Mouse (Mus musculus) lung, adult 2 months (tissue): ENCODE measurements at regions not wholly inside any gene's neighbourhood (a gene's known extent, or its start where the extent isn't known, plus 50 kb on each side); places are given as distances from the start of the nearest gene placed in this dataset.

Source experiments
- CTCF ChIP-seq: fragments of 200-500 bp; IDR thresholded peaks from 2 replicates; pipeline ENCODE4 v1.5.1; 2011; ENCODE audit warnings: mild to moderate bottlenecking, low read length, control low read depth; ENCODE audit not compliant: insufficient read depth
- POLR2A ChIP-seq: fragments of 200-500 bp; IDR thresholded peaks from 2 replicates; pipeline ENCODE4 v1.6.1; 2011; ENCODE audit warnings: low read depth, mild to moderate bottlenecking, control low read depth, low read length, borderline replicate concordance; ENCODE audit errors: extremely low read depth

DNA sequence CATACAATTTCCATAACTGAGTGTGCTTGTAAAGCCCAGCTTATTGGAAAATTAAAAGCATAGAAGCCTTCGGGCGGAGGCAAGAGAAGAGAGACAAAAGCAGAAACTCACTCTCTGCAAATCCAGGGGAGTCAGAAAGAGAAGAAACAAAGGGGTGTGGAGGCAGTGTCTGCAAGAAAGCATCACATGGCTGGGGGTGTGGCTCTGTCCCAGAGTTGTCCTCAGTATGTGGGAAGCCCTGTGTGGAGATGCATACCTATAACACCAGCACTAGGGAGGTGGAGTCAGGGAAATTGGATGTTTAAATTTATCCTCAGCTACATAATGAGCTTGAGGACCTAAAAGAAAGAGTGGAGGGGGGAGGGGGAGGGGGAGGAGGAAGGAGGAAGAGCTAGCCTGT is 482.6 kb downstream of the Tmem114 start:
- no peak for TF ChIP-seq CTCF
- no peak for TF ChIP-seq POLR2A
